ENCODE assay signal across 8 mouse cellular contexts in the genomic region with DNA sequence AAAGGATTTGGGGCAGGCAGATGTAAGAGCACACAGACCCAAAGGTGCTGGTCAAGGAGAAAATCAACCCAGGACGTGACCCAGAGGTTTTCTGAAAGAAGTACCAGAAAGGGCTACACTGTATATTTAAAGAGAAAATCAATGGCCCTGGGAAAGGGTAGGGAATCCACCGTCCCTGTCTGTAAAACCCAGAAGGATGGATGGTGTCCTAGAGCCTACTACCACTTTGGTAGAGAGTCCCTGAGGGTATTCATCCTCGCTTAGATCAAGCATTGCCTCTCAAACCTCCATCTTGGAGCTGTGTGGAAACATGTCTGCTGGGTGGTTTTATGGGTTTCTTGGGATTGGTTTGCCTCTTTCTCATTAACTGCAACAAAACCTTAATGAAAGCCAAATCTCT. TPM values are rescaled to one million over a fixed set of nuclear protein-coding genes. Genes with fewer than 3 reads are reported as not detected.
A peak's percentile ranks its signal among the peaks of the same experiment; 100 is the strongest.
DNase-seq lines count a peak whose midpoint lies in the region; ATAC-seq and TF ChIP-seq lines count a peak whose summit lies in the region.

No protein-coding gene starts in this region.

- WGBS in forebrain, embryonic 13.5 days = 15% methylated on average over 3 of the region's 3 CpGs
- WGBS in liver, embryonic 15.5 days (ENCODE audit: insufficient replicate concordance) = 48% methylated on average over 3 of the region's 3 CpGs

- 0 out of 2 replicates have a peak overlapping the region, but pooled peaks have one; percentile 77 for H3K27ac ChIP-seq in forebrain, embryonic 13.5 days
- no peak overlapping the region for H3K27ac ChIP-seq in liver, embryonic 15.5 days (replicated peaks)

- H3K36me3 ChIP-seq in C2C12 (ENCODE audit: control insufficient read depth, insufficient read depth) = no peaks in the 10 kb centered on the region
- H3K36me3 ChIP-seq in forebrain, embryonic 13.5 days (ENCODE audit: poor library complexity, severe bottlenecking) = no peaks in the 10 kb centered on the region
- H3K36me3 ChIP-seq in liver, embryonic 15.5 days (replicated peaks) = no peaks in the 10 kb centered on the region

- peak overlapping the region; percentile 82 for H3K9ac ChIP-seq in forebrain, embryonic 13.5 days
- peak overlapping the region; percentile 82; the same call in 1 of the 2 replicates for H3K9ac ChIP-seq in liver, embryonic 15.5 days

- H3K79me2 ChIP-seq in C2C12 (ENCODE audit: control insufficient read depth, insufficient read depth) = peaks cover 35% of the 10 kb centered on the region

- no peaks in the 10 kb centered on the region for H3K27me3 ChIP-seq in C2C12 (ENCODE audit: control insufficient read depth, insufficient read depth, insufficient read length)
- H3K27me3 ChIP-seq in forebrain, embryonic 13.5 days = no peaks in the 10 kb centered on the region
- H3K27me3 ChIP-seq in liver, embryonic 15.5 days = 0 out of 2 replicates have a peak, but pooled peaks cover 2% of the 10 kb centered on the region

- H3K4me2 ChIP-seq in forebrain, embryonic 13.5 days = peak overlapping the region; percentile 70
- peak overlapping the region; percentile 97 for H3K4me2 ChIP-seq in liver, embryonic 15.5 days

- no peak for TF ChIP-seq CTCF in C2C12 (IDR thresholded peaks at IDR 0.05; ENCODE audit: control insufficient read depth, insufficient read depth, insufficient read length)

- peak overlapping the region; percentile 62 for H3ac ChIP-seq in C2C12 (ENCODE audit: control insufficient read depth, insufficient read length, low read depth)

- DNase-seq in embryo, embryonic 11 days = peak; percentile 27
- DNase-seq in embryo, embryonic 10 days (ENCODE audit: low spot score) = no peak
- DNase-seq in frontal cortex, postnatal 25 days (ENCODE audit: low spot score in 2 of 2) = no peak
- DNase-seq in spleen, postnatal 36 days (ENCODE audit: low spot score in 2 of 2) = no peak
- no peak for DNase-seq in lung, adult 18-20 months

- H3K79me3 ChIP-seq in C2C12 (ENCODE audit: low read depth) = peaks cover 11% of the 10 kb centered on the region

- ATAC-seq in forebrain, embryonic 13.5 days = no peak
- ATAC-seq in liver, embryonic 15.5 days (ENCODE audit: insufficient read depth) = no peak

- peak overlapping the region; percentile 64 for H3K4me3 ChIP-seq in C2C12 (ENCODE audit: insufficient read depth, poor library complexity, severe bottlenecking)
- H3K4me3 ChIP-seq in forebrain, embryonic 13.5 days = peak overlapping the region; percentile 84
- peak overlapping the region; percentile 84 for H3K4me3 ChIP-seq in liver, embryonic 15.5 days (replicated peaks)

- no peaks in the 10 kb centered on the region for H3K9me3 ChIP-seq in forebrain, embryonic 13.5 days (replicated peaks)
- H3K9me3 ChIP-seq in liver, embryonic 15.5 days (replicated peaks) = no peaks in the 10 kb centered on the region

- H3K4me1 ChIP-seq in forebrain, embryonic 13.5 days = peaks cover 25% of the 10 kb centered on the region
- H3K4me1 ChIP-seq in liver, embryonic 15.5 days (replicated peaks) = peaks cover 38% of the 10 kb centered on the region

TF ChIP-seq in C2C12, 6 proteins besides CTCF, POLR2A, EP300 and RAD21:
- no peak for TF ChIP-seq MAX (IDR thresholded peaks at IDR 0.05)
- no peak for TF ChIP-seq FOSL1 (IDR thresholded peaks at IDR 0.05; ENCODE audit: insufficient read depth, low read length, poor library complexity, severe bottlenecking)
- TF ChIP-seq CEBPB (IDR thresholded peaks at IDR 0.05; ENCODE audit: low read depth) = no peak
- TF ChIP-seq MYOD1 (IDR thresholded peaks at IDR 0.05; ENCODE audit: control insufficient read depth, insufficient read length, low read depth) = no peak
- no peak for TF ChIP-seq USF1 (IDR thresholded peaks at IDR 0.05; ENCODE audit: low read depth)
- TF ChIP-seq MYOG (IDR thresholded peaks at IDR 0.05; ENCODE audit: control insufficient read depth, extremely low read depth, insufficient read length) = no peak

RNA-seq across cellular contexts. Expression of a gene that starts 1.0 kb away (rescaled TPM):
- 15.5 TPM for polyA plus RNA-seq in C2C12 (2012; fragmentation: generic; extraction: Trizol)
- 32.6 and 39.5 TPM in 2 replicates for polyA plus RNA-seq in forebrain, embryonic 13.5 days (2015; fragmentation: Nextera tagmentation; extraction: Ambion mirVana)
- 5.8 and 6.9 TPM in 2 replicates for polyA plus RNA-seq in liver, embryonic 15.5 days (2015; fragmentation: Nextera tagmentation; extraction: Ambion mirVana)

RNA-seq across cellular contexts. Expression of a gene that starts 1.1 kb away (rescaled TPM):
- 32.5 TPM for polyA plus RNA-seq in C2C12 (2012; fragmentation: generic; extraction: Trizol)
- polyA plus RNA-seq in forebrain, embryonic 13.5 days (2015; fragmentation: Nextera tagmentation; extraction: Ambion mirVana) = 67.4 and 68.9 TPM in 2 replicates
- polyA plus RNA-seq in liver, embryonic 15.5 days (2015; fragmentation: Nextera tagmentation; extraction: Ambion mirVana) = 13.7 and 14.3 TPM in 2 replicates

RNA-seq across cellular contexts. Expression of a gene that starts 45.4 kb away (rescaled TPM):
- polyA plus RNA-seq in C2C12 (2012; fragmentation: generic; extraction: Trizol) = not detected
- polyA plus RNA-seq in forebrain, embryonic 13.5 days (2015; fragmentation: Nextera tagmentation; extraction: Ambion mirVana) = not detected in 2 replicates
- not detected in 2 replicates for polyA plus RNA-seq in liver, embryonic 15.5 days (2015; fragmentation: Nextera tagmentation; extraction: Ambion mirVana)

RNA-seq across cellular contexts. Expression of a gene that starts 52.6 kb away (rescaled TPM):
- polyA plus RNA-seq in C2C12 (2012; fragmentation: generic; extraction: Trizol) = not detected
- not detected in 2 replicates for polyA plus RNA-seq in forebrain, embryonic 13.5 days (2015; fragmentation: Nextera tagmentation; extraction: Ambion mirVana)
- 0.07 TPM in 1 of 2 replicates, not detected in the other for polyA plus RNA-seq in liver, embryonic 15.5 days (2015; fragmentation: Nextera tagmentation; extraction: Ambion mirVana)

RNA-seq across cellular contexts. Expression of a gene that starts 59.7 kb away (rescaled TPM):
- 35.1 TPM for polyA plus RNA-seq in C2C12 (2012; fragmentation: generic; extraction: Trizol)
- polyA plus RNA-seq in forebrain, embryonic 13.5 days (2015; fragmentation: Nextera tagmentation; extraction: Ambion mirVana) = 45.8 and 51.1 TPM in 2 replicates
- 23.8 and 24.8 TPM in 2 replicates for polyA plus RNA-seq in liver, embryonic 15.5 days (2015; fragmentation: Nextera tagmentation; extraction: Ambion mirVana)
